Mouse (Mus musculus): ENCODE results near the gene Ifnlr1.

Gene Ifnlr1

DNA sequence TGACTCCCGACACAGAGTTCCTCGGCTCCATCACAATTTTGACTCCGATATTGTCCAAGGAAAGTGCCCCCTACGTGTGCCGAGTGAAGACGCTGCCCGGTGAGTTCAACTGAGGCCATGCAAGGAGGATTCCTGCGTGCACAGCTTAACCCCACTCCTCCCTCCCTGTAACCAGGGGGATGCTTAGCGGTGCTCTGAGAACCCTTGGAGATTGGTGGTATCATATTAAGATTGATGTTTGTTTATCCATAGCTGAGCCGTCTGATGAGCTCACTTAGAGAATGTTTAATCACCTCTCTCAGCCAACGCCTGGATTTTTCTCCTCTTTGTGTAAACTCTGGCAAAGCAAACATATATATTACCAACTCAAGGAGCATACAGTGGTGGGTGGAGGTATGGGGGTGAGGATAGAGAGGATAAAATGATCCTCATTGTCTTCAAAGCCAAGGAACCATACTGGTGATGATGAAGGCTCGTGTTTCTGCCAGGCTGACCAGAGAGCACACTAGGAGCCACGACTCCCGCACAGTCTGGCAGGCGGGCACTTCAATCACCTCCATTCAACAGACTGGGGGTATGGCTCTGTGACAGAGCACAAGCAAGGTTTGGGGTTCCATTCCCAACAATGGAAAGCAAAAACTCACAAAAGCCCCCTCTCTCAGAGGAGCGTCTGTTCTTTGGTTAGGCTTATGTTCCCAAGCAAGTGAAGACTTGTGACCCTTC lies 58.8 kb downstream of the Ifnlr1 start:
- no peak for DNase-seq

GRCm38 (mm10) chr4:135745613-135746012 lies 59.5 kb downstream of the Ifnlr1 start:
- peak; percentile 97 for DNase-seq

DNA sequence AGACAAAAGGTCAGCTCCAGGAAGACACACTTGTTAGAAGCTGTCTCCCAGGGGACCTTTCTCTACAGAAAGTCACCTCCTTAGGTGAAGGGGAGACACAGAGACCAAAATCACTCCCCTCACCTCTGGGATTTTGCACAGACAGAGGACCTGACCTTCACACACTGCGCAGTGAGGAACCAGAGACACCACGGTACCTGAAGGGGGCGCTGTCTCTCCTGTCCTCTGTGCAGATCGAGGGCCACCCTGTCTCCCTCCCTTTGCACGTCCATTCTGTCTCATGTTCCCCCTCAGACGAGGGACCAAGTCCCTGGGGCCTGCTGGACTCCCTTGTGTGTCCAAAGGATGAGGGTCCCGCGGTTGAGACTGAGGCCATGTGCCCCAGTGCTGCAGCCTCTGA lies 64.8 kb downstream of the Ifnlr1 start:
- DNase-seq = no peak

DNA sequence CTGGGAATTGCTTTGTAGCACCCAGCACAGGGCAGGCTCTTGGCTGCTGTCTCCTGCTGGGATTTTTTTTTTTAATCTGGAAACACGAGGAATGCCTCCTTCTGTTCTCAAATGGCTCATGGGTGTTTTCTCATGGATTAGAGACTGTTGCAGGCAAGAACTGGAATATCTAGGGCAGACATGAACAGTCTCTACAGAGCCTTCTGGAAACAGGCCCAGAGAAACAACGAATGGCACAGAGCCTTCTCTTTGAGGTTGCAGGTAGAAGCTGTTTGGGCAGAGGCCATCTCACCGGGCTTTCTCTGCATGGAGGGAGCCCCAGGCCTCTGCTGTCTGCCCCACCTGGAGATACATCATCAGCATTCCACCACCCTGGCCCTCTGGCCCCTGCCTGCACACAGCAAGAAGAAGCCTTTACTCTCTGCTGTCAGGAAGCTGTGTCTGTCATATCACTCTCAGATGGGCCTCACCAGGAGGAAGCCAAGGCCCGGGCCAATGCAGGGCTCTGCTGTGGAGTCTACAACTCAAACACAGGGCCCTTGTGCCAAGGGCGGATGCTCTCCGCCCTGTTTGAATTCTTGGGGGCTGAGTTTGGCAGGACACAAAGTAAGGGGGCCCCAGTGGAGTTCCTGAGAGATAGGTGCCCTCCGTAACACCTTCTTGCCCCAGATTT lies 66.2 kb downstream of the Ifnlr1 start:
- DNase-seq = no peak

DNA sequence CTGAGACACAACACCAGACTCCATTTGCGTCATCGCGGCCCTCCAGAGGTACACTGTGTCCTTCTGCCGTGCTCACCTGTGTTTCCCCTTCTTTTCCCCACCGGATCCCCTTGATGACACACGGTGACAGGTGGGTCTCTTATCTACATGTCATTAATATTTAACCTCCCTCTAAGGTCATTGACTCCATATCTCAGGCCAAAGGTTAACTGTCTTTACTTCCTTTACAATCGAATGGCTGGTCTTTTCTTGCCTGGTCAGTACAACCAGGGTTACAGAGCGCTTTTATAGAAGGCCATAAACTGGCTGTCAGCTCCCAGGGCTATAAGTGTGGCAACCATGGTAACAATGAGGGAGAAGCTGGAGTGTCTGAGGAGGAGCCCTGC lies 66.7 kb downstream of the Ifnlr1 start:
- no peak for DNase-seq

All from heart, adult 11 months (tissue).